Mouse (Mus musculus) adrenal gland, adult 10 weeks (tissue): Measurements from ENCODE around the gene Mcpt2. TPM values are rescaled to one million over a fixed set of nuclear protein-coding genes. Genes with fewer than 3 reads are reported as not detected.

Experiments
- polyA plus RNA-seq: library from polyadenylated mRNA; stranded (reverse); fragments of 350-450 nt; fragmentation: Illumina TruSeq; extraction: RNeasy Lipid Tissue Mini Kit (QIAGEN cat#74804); gene quantifications from one replicate; pipeline ENCODE4 v1.2.3, GENCODE M21; 2014; ENCODE audit warnings: low read depth, low replicate concordance

Gene Mcpt2
- 0.58 TPM for polyA plus RNA-seq

DNA sequence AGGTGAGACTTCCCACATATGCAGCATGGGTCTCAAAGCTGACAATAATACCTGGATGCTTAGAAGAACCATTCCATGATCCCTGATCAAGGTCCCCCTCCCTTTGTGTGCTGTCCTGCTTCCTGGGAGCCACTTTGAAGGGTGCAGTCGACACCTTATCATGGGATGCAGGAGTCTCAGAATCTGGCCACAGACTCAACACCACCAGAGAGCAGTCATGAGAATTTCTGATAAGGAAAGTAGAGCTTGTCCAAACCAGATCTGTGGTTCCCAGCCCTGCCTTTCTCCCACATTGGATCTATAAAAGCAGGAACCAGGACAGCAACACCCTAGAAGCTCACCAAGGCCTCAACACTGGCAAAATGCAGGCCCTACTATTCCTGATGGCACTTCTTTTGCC is at the start of gene Mcpt2:
TSS of gene Mcpt2 (plus strand) at position 250 of the 400 bp plus-strand sequence.

DNA sequence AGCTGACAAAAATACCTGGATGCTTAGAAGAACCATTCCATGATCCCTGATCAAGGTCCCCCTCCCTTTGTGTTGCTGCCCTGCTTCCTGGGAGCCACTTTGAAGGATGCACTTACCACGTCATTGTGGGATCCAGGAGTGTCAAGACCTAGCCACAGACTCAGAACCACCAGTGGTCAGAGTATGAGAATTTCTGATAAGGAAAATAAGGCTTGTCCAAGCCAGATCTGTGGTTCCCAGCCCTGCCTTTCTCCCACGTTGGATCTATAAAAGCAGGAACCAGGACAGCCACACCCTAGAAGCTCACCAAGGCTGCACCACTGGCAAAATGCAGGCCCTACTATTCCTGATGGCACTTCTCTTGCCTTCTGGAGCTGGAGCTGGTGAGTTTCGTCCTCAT is 24.2 kb upstream of the Mcpt2 start, which contains the start of gene Mcpt1:
TSS of gene Mcpt1 (plus strand) at position 301 of the 400 bp plus-strand sequence.

DNA sequence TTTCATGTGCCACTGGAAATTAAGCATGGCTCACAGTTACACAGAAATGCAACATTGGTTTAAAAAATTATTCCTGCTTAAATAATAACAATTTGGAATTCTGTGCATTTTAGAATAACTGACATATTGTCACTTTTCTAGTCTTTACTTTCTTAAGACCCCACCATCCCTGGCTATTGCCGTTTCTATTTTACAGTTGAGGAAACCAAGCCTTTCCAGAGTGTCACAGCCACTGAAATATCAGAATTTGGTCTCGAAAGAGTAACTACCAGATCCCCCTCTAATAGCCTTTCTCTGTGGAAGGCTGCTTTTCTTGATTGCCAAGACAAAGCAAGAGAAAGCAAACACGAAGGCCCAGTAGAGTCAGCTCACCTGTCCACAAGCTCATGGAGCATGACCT is 11.4 kb upstream of the Mcpt2 start, which contains the start of gene Mcpt9:
TSS of gene Mcpt9 (minus strand) at position 101 of the 400 bp plus-strand sequence.

DNA sequence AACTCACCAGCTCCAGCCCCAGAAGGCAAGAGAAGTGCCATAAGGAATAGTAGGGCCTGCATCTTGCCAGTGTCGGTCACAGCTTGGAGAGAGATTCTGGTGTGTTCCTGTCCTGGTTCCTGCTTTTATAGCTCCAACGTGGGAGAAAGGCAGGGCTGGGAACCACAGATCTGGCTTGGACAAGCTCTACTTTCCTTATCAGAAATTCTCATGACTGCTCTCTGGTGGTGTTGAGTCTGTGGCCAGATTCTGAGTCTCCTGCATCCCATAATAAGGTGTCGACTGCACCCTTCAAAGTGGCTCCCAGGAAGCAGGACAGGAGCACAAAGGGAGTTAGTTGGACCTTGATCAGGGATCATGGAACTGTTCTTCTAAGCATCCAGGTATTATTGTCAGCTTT is 20.4 kb downstream of the Mcpt2 start, which contains the start of gene Mcpt4:
TSS of gene Mcpt4 (minus strand) at position 101 of the 400 bp plus-strand sequence.

DNA sequence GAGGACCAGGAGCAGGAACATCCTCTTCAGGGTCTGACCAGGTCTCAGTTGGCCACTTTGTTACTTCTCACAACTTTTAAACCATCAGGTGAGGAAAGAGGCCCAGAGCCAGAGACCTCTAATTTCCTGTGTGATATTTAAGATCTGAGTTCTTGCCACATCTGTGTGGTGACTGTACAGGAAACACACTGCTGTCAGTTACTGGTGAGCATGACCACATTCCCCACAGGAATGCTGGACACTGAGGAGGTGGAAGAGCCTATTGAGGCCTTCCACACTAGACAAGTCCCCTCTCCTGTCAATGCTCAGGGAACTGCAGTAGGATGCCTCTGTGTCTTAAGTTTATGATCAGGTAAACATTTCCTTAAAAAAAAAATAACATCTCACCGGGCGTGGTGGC is 43.3 kb downstream of the Mcpt2 start, which contains the start of gene Mcpt8:
TSS of gene Mcpt8 (minus strand) at position 107 of the 400 bp plus-strand sequence.

Other genes starting within 250 kb of the Mcpt2 start
- gene Nfatc4, start 218.9 kb upstream of the Mcpt2 start, polyA plus RNA-seq, result 2.6 TPM
- 0.41 TPM for gene Nynrin, start 188.0 kb upstream of the Mcpt2 start, polyA plus RNA-seq
- gene Cbln3, start 157.6 kb upstream of the Mcpt2 start, polyA plus RNA-seq, result not detected
- 9.7 TPM for gene Khnyn, start 157.1 kb upstream of the Mcpt2 start, polyA plus RNA-seq
- gene Sdr39u1, start 141.7 kb upstream of the Mcpt2 start, polyA plus RNA-seq, result 16.7 TPM
- 2.0 TPM for gene Cma1, start 97.4 kb upstream of the Mcpt2 start, polyA plus RNA-seq
- gene Cma2, start 91.1 kb upstream of the Mcpt2 start, polyA plus RNA-seq, result not detected
- not detected for gene Mcpt1, start 24.1 kb upstream of the Mcpt2 start, polyA plus RNA-seq
- not detected for gene Mcpt9, start 11.5 kb upstream of the Mcpt2 start, polyA plus RNA-seq
- 3.4 TPM for gene Mcpt4, start 20.3 kb downstream of the Mcpt2 start, polyA plus RNA-seq
- not detected for gene Mcpt8, start 43.2 kb downstream of the Mcpt2 start, polyA plus RNA-seq
- gene Ctsg, start 60.5 kb downstream of the Mcpt2 start, polyA plus RNA-seq, result not detected
- not detected for gene Gzme, start 78.6 kb downstream of the Mcpt2 start, polyA plus RNA-seq
- not detected for gene Gzmd, start 90.6 kb downstream of the Mcpt2 start, polyA plus RNA-seq
- not detected for gene Gzmg, start 117.5 kb downstream of the Mcpt2 start, polyA plus RNA-seq
- gene Gzmn, start 132.6 kb downstream of the Mcpt2 start, polyA plus RNA-seq, result not detected
- not detected for gene Gzmf, start 169.4 kb downstream of the Mcpt2 start, polyA plus RNA-seq
- gene Gzmc, start 192.6 kb downstream of the Mcpt2 start, polyA plus RNA-seq, result not detected
- 1.1 TPM for gene Gzmb, start 220.2 kb downstream of the Mcpt2 start, polyA plus RNA-seq